In the genomic region with DNA sequence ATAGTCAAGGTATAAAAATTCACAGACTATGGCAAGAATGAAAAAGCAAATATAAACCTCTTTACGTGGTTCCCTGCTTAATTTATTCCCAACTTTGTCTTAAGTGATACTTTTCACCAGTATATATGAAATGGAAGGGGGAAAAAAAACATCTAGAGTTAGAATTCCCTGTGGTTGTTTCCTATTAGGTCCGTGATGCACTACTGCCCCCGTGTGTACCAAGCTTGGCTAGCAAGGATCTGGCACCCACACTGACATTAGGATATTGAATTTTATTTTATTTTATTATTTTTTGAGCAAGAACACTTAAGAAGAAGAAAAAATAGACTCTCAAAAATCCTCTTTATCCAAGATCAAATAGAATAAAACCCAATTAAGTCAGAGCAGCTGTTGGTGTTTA, we compare ENCODE assay signal across 9 mouse cellular contexts.
DNase-seq lines count a peak whose midpoint lies in the region; ATAC-seq and TF ChIP-seq lines count a peak whose summit lies in the region.
"Had no signal": no experiment of that assay in that cellular context is flagged by ENCODE, and none has a peak within 500 bp of the region (broad histone marks: within the 10 kb centered on the region; RNA-seq: fewer than 3 reads in every experiment).

No protein-coding gene starts in this region.

- no peak overlapping the region for H3K27ac ChIP-seq in heart, embryonic 10.5 days
- no peak overlapping the region for H3K27ac ChIP-seq in lung, postnatal 0 days (ENCODE audit: low read length)
- H3K27ac ChIP-seq: liver, embryonic 15.5 days had no signal

- no peak for TF ChIP-seq EP300 in lung, postnatal 0 days (IDR thresholded peaks at IDR 0.05)

- H3K9me3 ChIP-seq in heart, embryonic 10.5 days: no peaks in the 10 kb centered on the region
- H3K9me3 ChIP-seq in lung, postnatal 0 days (ENCODE audit: low read length): no peaks in the 10 kb centered on the region
- H3K9me3 ChIP-seq: liver, embryonic 15.5 days had no signal

- no peak overlapping the region for H3K4me3 ChIP-seq in heart, embryonic 10.5 days
- no peak overlapping the region for H3K4me3 ChIP-seq in lung, postnatal 0 days (ENCODE audit: low read depth, low read length)
- H3K4me3 ChIP-seq: liver, embryonic 15.5 days had no signal

- no peak overlapping the region for H3K9ac ChIP-seq in lung, postnatal 0 days (replicated peaks; ENCODE audit: low read depth)
- H3K9ac ChIP-seq: liver, embryonic 15.5 days had no signal

- 41% methylated on average over 3 of the region's 3 CpGs for WGBS in heart, embryonic 10.5 days
- 18% methylated on average over 3 of the region's 3 CpGs for WGBS in lung, postnatal 0 days

- no peaks in the 10 kb centered on the region for H3K36me3 ChIP-seq in heart, embryonic 10.5 days
- no peaks in the 10 kb centered on the region for H3K36me3 ChIP-seq in lung, postnatal 0 days (ENCODE audit: insufficient read depth, low read length)
- H3K36me3 ChIP-seq: liver, embryonic 15.5 days had no signal

- peak; percentile 68 for TF ChIP-seq CTCF in lung, postnatal 0 days (IDR thresholded peaks at IDR 0.05)

- H3K4me2 ChIP-seq in lung, postnatal 0 days (replicated peaks; ENCODE audit: low read depth, low read length): no peak overlapping the region
- H3K4me2 ChIP-seq: liver, embryonic 15.5 days had no signal

- no peaks in the 10 kb centered on the region for H3K27me3 ChIP-seq in heart, embryonic 10.5 days (ENCODE audit: insufficient read depth, poor library complexity, severe bottlenecking)
- H3K27me3 ChIP-seq in lung, postnatal 0 days (replicated peaks; ENCODE audit: insufficient read depth, low read length): no peaks in the 10 kb centered on the region
- H3K27me3 ChIP-seq: liver, embryonic 15.5 days had no signal

- intact Hi-C loops in heart, postnatal 10 days (cut with DNase I): no loop called here

- DNase-seq in heart, postnatal 10 days: peak; percentile 25 to 41
- no peak for DNase-seq in heart, embryonic 10.5 days (ENCODE audit: low spot score)
- peak; percentile 12 for DNase-seq in urinary bladder, postnatal 14 days (ENCODE audit: low spot score)
- DNase-seq in urinary bladder, adult 18-20 months (ENCODE audit: low spot score in 2 of 2): no peak
- peak; percentile 48 for DNase-seq in lung, postnatal 0 days (ENCODE audit: low spot score)
- DNase-seq in thymus, postnatal 0 days (ENCODE audit: low spot score): no peak
- no peak for DNase-seq in urinary bladder, postnatal 10 days (ENCODE audit: low spot score)

- H3K4me1 ChIP-seq in heart, embryonic 10.5 days: no peaks in the 10 kb centered on the region
- no peaks in the 10 kb centered on the region for H3K4me1 ChIP-seq in lung, postnatal 0 days (ENCODE audit: insufficient read depth, low read depth, low read length)
- H3K4me1 ChIP-seq: liver, embryonic 15.5 days had no signal

- ATAC-seq in frontal cortex, adult (ENCODE audit: low TSS enrichment): peak; percentile 82
- ATAC-seq in lung, postnatal 0 days: no peak

Comparison
In these comparisons a context has a peak if more than half of its experiments do, and no peak if none do; other contexts are left out.
1. DNase-seq: peak in heart, postnatal 10 days (2 of 2), urinary bladder, postnatal 14 days (single experiment) and lung, postnatal 0 days (single experiment); none in heart, embryonic 10.5 days (single experiment), urinary bladder, adult 18-20 months (0 of 2), thymus, postnatal 0 days (single experiment) and urinary bladder, postnatal 10 days (single experiment).